Mouse (Mus musculus) G1E (cell line): ENCODE measurements around the gene Ctdspl.

Experiments
- CTCF ChIP-seq: IDR thresholded peaks from 2 replicates; pipeline ENCODE4 v1.5.1; 2012; ENCODE audit warnings: low read depth, low read length, inconsistent platforms, mixed read lengths
- GATA1 ChIP-seq: IDR thresholded peaks from 2 replicates; pipeline ENCODE4 v1.6.1; 2012; ENCODE audit warnings: borderline replicate concordance, low read length, inconsistent platforms, mixed read lengths
- GATA2 ChIP-seq: IDR thresholded peaks from 2 replicates; pipeline ENCODE4 v1.6.1; 2012; ENCODE audit warnings: low read depth, low read length, inconsistent platforms, borderline replicate concordance
- TAL1 ChIP-seq: conservative IDR thresholded peaks from 2 replicates; pipeline ENCODE4 v1.6.1; 2012; ENCODE audit warnings: low read depth, low read length, inconsistent platforms, mixed read lengths

- TF ChIP-seq CTCF (no peak), GATA1 (no peak), TAL1 (no peak), GATA2 (no peak)
Measured at GRCm38 (mm10) chr9:119031772-119032171, 105.5 kb downstream of the Ctdspl start.
